Mouse (Mus musculus): ENCODE measurements around the gene F2rl1. TPM values are rescaled to one million over a fixed set of nuclear protein-coding genes. Genes with fewer than 3 reads are reported as not detected.

Gene F2rl1
- polyA plus RNA-seq, 1 experiment = 0.42 TPM

DNA sequence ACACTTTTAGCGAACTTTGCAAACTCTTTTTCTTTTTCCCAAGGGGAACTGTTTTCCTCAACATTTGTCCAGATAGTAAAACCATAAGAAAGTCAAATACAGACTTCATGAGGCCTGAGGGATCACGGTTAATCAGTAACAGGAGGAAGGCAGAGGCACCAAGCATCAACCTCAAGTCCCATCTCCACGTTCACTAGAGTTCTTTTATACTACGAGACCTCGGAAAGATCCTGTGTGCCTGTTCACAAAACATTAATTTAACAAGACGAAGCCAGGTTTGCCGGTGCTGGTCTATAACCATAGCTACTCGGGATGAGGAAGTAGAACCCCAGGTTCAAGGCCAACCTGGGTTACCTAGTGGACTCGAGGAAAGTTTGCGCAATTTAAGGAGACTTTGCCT is 2.9 kb downstream of the F2rl1 start:
- H3K4me3 ChIP-seq (ENCODE audit: insufficient read depth, low read length) = no peak overlapping the region
- no peaks in the 10 kb centered on the region; the same call in 1 of the 2 replicates for H3K4me1 ChIP-seq (ENCODE audit: control insufficient read depth, insufficient read depth, low read length)
- TF ChIP-seq POLR2A (IDR thresholded peaks at IDR 0.05; ENCODE audit: extremely low read depth, insufficient read depth, low read length) (no peak), CTCF (IDR thresholded peaks at IDR 0.05; ENCODE audit: extremely low read depth, insufficient read depth, low read length) (no peak)
- no peak overlapping the region for H3K27ac ChIP-seq (ENCODE audit: insufficient read depth, low read length)

- no peaks in the 10 kb centered on the region; the same call in 1 of the 2 replicates for H3K4me1 ChIP-seq (ENCODE audit: control insufficient read depth, insufficient read depth, low read length)
- TF ChIP-seq POLR2A (IDR thresholded peaks at IDR 0.05; ENCODE audit: extremely low read depth, insufficient read depth, low read length) (no peak), CTCF (IDR thresholded peaks at IDR 0.05; ENCODE audit: extremely low read depth, insufficient read depth, low read length) (no peak)
Measured at GRCm38 (mm10) chr13:95521029-95521428, 4.0 kb downstream of the F2rl1 start.

DNA sequence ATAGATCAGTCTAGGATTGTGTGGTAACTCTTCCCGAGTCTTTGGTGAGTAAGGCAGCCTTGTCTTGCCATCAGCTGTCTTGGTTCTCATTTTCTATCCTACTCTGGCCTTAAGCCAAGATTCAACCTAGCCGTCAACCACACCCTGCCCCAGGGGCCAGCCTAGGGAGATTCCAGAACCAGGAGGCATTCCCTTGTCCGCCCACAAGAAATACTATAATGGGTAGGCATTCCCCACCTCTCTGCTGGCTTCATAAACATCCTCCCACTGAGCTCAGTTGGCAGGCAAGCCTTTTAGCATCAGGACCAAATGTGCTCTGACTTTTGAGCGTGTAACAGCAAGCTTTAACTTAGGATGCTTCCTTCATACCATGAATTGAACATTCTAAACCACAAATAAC is 10.3 kb downstream of the F2rl1 start:
- Histone ChIP-seq H3K27ac (ENCODE audit: insufficient read depth, low read length) (no peak overlapping the region), H3K4me3 (ENCODE audit: insufficient read depth, low read length) (no peak overlapping the region), H3K4me1 (ENCODE audit: control insufficient read depth, insufficient read depth, low read length) (no peaks in the 10 kb centered on the region)
- no peak for TF ChIP-seq POLR2A (IDR thresholded peaks at IDR 0.05; ENCODE audit: extremely low read depth, insufficient read depth, low read length)
- no peak for TF ChIP-seq CTCF (IDR thresholded peaks at IDR 0.05; ENCODE audit: extremely low read depth, insufficient read depth, low read length)

More at GRCm38 (mm10) chr13:95521029-95521428, 4.0 kb downstream of the F2rl1 start:
- Histone ChIP-seq H3K27ac (ENCODE audit: insufficient read depth, low read length) (no peak overlapping the region), H3K4me3 (ENCODE audit: insufficient read depth, low read length) (no peak overlapping the region)

GRCm38 (mm10) chr13:95510054-95510453 is 15.0 kb downstream of the F2rl1 start:
- Histone ChIP-seq H3K4me3 (ENCODE audit: insufficient read depth, low read length) (no peak overlapping the region), H3K4me1 (ENCODE audit: control insufficient read depth, insufficient read depth, low read length) (no peaks in the 10 kb centered on the region), H3K27ac (ENCODE audit: insufficient read depth, low read length) (no peak overlapping the region)
- no peak for TF ChIP-seq CTCF (IDR thresholded peaks at IDR 0.05; ENCODE audit: extremely low read depth, insufficient read depth, low read length)
- no peak for TF ChIP-seq POLR2A (IDR thresholded peaks at IDR 0.05; ENCODE audit: extremely low read depth, insufficient read depth, low read length)

DNA sequence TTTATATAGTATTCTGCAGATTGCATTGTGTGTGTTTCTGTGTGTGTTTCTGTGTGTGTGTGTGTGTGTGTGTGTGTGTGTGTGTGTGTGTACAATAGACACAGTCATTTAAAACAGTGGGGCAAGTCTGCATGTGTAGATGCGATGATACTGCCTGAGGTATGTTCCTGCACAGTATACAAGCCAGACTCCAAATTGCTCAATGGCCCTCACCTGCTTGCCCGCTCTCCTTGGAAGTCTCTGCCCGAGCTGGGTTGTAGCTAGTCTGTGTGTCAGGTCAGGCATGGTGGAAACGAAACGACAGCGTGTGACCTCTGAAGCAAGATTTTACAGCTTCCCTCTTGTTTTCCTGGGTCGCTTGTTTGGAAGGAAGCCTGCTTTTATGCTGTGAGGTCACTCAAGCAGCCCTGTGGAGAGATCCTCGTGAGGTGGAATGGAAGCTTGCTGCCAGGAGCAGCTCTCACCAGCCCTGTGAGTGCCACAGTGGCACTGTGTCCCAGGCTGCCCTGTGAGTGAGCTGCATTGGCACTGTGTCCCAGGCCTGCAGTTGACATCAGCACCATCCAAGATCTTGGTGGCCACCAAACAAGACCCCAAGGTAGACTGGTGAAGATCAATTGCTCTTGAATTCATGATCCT is 21.6 kb downstream of the F2rl1 start:
- Histone ChIP-seq H3K4me1 (ENCODE audit: control insufficient read depth, insufficient read depth, low read length) (no peaks in the 10 kb centered on the region), H3K4me3 (ENCODE audit: insufficient read depth, low read length) (no peak overlapping the region), H3K27ac (ENCODE audit: insufficient read depth, low read length) (no peak overlapping the region)
- no peak for TF ChIP-seq CTCF (IDR thresholded peaks at IDR 0.05; ENCODE audit: extremely low read depth, insufficient read depth, low read length)
- no peak for TF ChIP-seq POLR2A (IDR thresholded peaks at IDR 0.05; ENCODE audit: extremely low read depth, insufficient read depth, low read length)

DNA sequence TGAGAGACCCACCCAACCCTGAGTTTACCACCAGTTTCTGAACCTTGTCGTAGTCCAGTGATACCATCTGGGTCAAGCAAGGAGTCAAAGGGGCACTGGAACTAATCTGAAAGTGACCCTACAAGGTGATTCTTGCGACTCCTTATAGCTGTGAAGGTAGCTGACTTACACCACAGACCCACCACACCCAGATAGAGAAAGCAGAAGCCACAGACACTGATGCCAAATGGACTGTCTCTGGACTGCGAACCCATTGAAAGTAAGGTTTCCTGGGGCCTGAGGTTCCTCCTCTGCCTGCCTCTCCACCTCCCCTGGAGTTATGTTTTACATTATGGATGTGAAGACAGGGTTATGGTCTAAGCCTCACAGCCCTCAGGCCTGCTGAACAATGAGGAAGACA is 28.4 kb downstream of the F2rl1 start:
- Histone ChIP-seq H3K4me1 (ENCODE audit: control insufficient read depth, insufficient read depth, low read length) (no peaks in the 10 kb centered on the region), H3K4me3 (ENCODE audit: insufficient read depth, low read length) (no peak overlapping the region), H3K27ac (ENCODE audit: insufficient read depth, low read length) (no peak overlapping the region)
- TF ChIP-seq CTCF (IDR thresholded peaks at IDR 0.05; ENCODE audit: extremely low read depth, insufficient read depth, low read length) (no peak), POLR2A (IDR thresholded peaks at IDR 0.05; ENCODE audit: extremely low read depth, insufficient read depth, low read length) (no peak)

DNA sequence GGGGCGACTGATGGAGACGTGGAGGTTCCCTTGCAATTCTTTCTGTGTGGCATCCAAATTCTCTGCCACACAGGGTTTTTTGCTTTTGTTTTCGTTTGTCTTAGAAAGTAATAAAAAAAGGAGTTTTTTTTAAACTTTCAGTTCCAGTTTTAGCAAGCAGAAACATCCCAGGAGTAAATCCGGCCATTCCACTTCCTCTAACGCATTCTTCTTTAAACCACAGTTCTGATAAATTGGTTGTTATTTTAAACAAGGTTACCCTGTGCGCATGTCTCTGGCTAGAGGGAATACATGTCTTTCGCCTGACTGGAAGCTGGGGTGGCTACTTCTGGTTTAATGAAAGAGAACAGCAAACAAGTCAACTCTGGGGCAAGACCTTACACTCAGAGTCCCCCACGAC is 30.2 kb downstream of the F2rl1 start:
- Histone ChIP-seq H3K4me1 (ENCODE audit: control insufficient read depth, insufficient read depth, low read length) (no peaks in the 10 kb centered on the region), H3K4me3 (ENCODE audit: insufficient read depth, low read length) (no peak overlapping the region), H3K27ac (ENCODE audit: insufficient read depth, low read length) (no peak overlapping the region)
- TF ChIP-seq POLR2A (IDR thresholded peaks at IDR 0.05; ENCODE audit: extremely low read depth, insufficient read depth, low read length) = no peak
- TF ChIP-seq CTCF (IDR thresholded peaks at IDR 0.05; ENCODE audit: extremely low read depth, insufficient read depth, low read length) = no peak

- H3K27ac ChIP-seq (ENCODE audit: insufficient read depth, low read length) = no peak overlapping the region
- no peak for TF ChIP-seq CTCF (IDR thresholded peaks at IDR 0.05; ENCODE audit: extremely low read depth, insufficient read depth, low read length)
- no peak for TF ChIP-seq POLR2A (IDR thresholded peaks at IDR 0.05; ENCODE audit: extremely low read depth, insufficient read depth, low read length)
- H3K4me3 ChIP-seq (ENCODE audit: insufficient read depth, low read length) = no peak overlapping the region
- no peaks in the 10 kb centered on the region for H3K4me1 ChIP-seq (ENCODE audit: control insufficient read depth, insufficient read depth, low read length)
Measured at GRCm38 (mm10) chr13:95493296-95493695, 31.7 kb downstream of the F2rl1 start.

DNA sequence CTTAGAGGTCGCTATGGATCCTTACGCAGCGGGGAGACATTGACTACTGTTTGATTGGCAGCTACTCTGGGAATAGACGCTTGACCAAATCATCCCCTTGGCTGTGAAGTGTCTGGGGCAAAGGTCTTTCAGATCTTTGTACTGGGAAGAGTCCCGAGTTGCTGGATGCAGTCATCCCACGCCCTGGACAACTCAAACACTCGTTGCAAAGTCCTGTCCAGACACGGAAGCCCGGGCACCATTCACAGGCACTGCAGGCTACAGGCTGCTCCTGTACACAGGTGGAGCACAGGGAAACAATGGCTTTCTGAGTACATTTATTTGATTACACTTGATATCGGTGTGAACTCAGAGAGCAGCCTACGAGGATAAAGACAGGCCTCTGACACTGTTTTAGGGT is 33.7 kb downstream of the F2rl1 start:
- TF ChIP-seq CTCF (IDR thresholded peaks at IDR 0.05; ENCODE audit: extremely low read depth, insufficient read depth, low read length) (no peak), POLR2A (IDR thresholded peaks at IDR 0.05; ENCODE audit: extremely low read depth, insufficient read depth, low read length) (no peak)

GRCm38 (mm10) chr13:95484664-95485063 is 40.4 kb downstream of the F2rl1 start:
- Histone ChIP-seq H3K4me3 (ENCODE audit: insufficient read depth, low read length) (no peak overlapping the region), H3K27ac (ENCODE audit: insufficient read depth, low read length) (no peak overlapping the region), H3K4me1 (ENCODE audit: control insufficient read depth, insufficient read depth, low read length) (no peaks in the 10 kb centered on the region)
- TF ChIP-seq POLR2A (IDR thresholded peaks at IDR 0.05; ENCODE audit: extremely low read depth, insufficient read depth, low read length) (no peak), CTCF (IDR thresholded peaks at IDR 0.05; ENCODE audit: extremely low read depth, insufficient read depth, low read length) (no peak)

More for the DNA sequence above, 33.7 kb downstream of the F2rl1 start:
- Histone ChIP-seq H3K27ac (ENCODE audit: insufficient read depth, low read length) (no peak overlapping the region), H3K4me1 (ENCODE audit: control insufficient read depth, insufficient read depth, low read length) (no peaks in the 10 kb centered on the region), H3K4me3 (ENCODE audit: insufficient read depth, low read length) (no peak overlapping the region)
